Mouse (Mus musculus): ENCODE measurements around the gene S1pr1.

S1pr1 gene

DNA sequence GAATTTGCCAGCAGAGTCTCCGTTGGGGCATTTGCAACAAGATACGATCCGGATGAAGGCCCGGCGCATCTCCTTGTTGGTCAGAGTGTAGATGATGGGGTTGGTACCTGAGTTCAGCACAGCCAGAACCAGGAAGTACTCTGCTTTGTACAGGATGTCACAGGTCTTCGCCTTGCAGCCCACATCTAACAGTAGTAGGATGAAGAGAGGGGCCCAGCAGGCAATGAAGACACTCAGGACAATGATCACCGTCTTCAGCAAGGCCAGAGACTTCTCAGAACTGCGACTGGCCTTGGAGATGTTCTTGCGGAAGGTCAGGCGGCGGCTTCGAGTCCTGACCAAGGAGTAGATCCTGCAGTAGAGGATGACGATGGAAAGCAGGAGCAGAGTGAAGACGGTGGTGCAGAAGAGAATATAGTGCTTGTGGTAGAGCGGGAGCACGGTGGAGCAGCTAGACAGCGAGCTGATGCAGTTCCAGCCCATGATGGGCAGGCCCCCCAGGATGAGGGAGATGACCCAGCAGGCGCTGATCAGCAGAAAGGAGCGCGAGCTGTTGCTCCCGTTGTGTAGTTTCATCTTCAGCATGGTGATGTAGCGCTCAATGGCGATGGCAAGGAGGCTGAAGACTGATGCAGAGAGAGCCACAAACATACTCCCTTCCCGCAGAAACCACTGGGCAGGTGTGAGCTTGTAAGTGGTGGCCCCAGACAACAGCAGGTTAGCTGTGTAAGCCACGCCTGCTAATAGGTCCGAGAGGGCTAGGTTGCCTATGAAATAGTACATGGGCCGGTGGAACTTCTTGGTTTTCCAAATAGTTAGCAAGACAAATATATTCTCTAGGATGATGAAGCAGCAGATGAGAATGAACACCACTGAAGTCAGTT, 2.7 kb downstream of the S1pr1 start:
- DNase-seq (ENCODE audit: low spot score in 2 of 2) = no peak

DNA sequence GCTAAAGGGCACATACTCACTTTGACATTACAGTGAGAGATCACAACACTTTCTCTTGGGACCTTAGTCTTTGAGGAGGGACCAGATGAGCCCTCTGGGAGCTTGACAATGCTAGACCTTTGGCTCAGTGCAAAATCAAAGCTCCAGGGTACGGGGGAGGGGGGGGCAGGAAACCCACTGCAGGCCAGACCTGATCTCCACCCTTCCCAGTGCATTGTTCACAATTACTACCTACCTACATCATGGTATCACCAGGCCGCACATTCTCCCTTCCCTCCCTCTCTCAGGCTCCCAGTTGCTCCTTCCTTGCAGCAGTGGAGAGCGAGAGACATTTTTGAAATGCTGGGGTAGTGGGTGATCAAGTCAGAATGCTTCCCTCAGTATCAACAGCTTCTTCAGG, 3.5 kb downstream of the S1pr1 start:
- no peak for DNase-seq (ENCODE audit: low spot score in 2 of 2)

DNA sequence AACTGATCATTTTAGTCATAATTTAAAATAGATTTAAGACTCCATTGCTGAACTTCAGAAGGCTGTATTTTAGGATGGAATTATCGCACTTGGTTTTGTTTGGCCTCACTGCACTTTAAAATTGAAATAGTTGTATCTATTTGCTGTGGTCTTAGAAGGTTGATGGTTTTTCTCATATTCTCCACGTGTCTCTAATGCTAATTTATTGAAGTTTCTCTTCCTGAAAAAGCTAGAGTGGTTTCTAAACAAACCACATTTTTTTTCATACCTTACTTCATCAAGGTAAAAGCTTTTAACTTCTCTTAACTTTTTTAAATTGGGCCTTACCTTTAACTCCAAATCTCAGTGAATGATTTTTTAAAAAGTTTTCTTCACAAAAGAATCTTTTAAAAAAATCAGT, 4.8 kb downstream of the S1pr1 start:
- no peak for DNase-seq (ENCODE audit: low spot score in 2 of 2)

DNA sequence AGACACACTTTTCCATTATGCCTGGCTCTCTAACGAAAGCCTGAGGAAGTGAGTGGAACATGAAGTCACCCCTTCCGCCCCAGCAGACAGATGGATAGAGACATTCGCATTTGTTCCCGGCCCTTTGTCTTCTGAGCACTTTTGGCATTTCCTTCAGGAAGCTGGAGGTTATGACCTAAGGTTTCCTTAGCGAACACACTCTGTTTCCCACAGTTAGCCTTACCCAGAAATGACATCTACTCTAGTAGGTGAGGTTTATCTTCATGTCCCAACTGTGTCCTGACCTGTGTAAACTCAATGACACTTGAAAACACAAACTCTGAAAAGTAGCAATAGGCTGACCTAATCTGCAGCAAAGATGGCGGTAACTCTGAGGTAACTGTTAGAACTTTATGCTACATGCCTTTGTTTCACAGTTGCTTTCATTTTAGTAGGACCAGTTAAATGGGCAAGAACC, 5.7 kb downstream of the S1pr1 start:
- DNase-seq (ENCODE audit: low spot score in 2 of 2) = no peak

DNA sequence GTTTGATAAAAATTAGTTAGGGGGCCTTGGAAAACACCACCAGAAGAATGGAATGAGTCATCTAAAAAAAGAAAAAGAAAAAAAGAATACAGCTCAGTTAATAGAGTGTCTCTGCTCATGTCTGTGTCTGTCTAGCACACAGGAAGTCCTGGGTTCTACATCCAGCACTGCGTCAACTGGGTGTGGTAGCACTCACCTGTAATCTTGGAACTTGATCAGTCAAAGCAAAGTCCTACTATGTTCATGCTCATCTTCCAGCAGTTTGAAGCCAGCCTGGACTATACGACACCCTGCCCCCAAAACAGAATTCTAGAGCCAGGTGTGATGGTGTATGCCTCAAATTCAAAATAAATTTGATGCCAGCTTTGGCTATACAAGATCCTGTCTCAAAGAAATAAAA, 8.1 kb downstream of the S1pr1 start:
- DNase-seq (ENCODE audit: low spot score in 2 of 2) = no peak

DNA sequence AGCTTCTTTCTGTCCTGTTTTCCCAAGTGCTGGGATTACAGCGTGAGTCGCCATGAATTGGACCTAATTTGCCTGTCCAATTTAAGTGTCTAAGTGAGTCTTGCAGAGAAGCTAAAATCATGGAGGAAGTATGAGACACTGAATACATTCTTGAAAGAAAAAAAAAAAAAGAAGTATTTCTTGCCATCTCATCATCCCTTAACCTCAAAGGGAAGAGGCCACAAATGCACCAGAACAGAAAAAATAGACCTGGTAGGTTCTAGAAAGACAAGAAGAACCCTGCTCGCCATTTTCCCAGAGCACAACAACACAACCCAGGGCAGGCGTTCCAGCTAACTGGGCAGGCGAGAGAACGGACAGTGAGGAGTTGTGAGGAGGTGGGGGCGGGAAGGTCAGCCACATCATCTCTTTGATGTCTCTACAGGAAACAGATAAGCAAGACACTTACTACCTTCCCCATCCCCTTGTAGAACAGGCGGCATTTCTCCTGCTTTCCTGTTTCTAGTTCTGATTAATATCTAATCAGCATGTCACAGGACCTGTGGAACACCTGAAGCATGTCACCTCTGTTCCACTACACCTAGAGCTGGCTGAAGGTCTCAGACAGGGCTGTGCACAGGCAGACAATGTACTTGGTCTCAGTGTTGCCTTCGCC, 10.5 kb downstream of the S1pr1 start:
- DNase-seq (ENCODE audit: low spot score in 2 of 2) = no peak

DNA sequence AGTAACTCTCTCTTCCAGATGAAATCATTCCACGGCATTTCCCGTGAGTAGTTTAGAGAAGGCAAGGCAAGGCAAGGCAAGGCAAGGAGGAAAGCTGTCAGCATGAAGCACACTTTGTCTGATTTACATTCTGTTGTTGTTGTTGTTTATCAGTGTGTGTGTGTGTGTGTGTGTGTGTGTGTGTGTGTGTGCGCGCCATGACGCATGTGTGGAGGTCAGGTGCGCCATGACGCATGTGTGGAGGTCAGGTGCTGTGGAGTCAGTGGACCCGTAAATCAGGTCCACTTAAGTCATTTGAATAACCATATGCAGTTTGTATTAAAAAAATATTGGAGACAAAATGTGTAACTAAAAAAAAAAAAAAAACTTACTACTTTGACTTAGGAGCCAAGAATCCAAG, 11.2 kb downstream of the S1pr1 start:
- DNase-seq (ENCODE audit: low spot score in 2 of 2) = no peak

DNA sequence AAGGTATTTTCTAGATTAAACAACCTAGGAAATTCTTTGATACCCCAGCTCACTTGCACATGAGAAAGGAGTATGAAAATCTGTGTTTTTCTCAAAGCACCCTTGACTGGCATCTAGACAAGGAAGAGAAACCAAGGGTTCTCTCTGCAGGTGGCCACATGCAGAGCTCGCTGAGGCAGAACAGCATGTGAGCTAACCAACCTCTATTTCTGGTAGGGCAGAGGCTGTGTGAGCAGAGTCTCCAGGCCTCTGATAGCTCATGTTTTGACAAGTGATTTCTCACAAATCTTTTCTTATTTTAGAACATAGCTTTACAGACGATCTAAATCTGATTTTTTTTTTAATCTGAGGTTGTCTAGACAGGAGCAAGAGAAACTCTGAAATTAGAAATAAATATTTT, 12.8 kb downstream of the S1pr1 start:
- no peak for DNase-seq (ENCODE audit: low spot score in 2 of 2)

DNA sequence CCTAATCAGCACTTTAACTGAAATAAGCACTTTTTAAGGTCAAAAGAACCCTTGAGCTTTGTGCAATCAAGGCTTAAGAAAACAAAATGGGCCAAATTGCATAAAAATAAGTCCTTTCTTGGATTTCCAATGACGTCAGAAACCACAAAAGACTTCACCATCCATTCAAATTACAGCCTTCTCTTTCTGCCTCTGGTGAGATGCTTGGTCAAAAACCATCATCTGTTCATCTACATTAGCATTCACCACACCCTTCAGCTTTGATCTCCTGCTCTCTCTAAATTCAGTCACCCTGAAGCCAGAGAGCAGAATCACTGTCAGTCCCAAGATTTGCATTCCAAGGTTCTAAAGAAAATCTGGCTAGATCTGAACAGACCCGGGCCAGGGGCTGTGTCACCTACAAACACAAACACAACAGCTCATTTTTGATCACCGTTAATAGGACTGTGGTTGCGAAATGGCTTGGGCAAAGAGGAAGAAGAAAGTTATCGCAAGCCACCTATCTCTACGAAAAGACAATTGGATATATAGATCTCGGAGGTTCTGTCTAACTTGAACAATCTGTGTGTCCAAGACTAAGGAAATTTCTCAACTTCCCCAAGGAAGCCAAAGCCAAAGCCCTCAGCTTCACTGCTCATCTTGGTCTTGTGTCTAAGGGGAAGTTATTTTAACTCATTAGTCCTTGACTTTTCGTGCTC, 19.5 kb downstream of the S1pr1 start:
- no peak for DNase-seq (ENCODE audit: low spot score in 2 of 2)

DNA sequence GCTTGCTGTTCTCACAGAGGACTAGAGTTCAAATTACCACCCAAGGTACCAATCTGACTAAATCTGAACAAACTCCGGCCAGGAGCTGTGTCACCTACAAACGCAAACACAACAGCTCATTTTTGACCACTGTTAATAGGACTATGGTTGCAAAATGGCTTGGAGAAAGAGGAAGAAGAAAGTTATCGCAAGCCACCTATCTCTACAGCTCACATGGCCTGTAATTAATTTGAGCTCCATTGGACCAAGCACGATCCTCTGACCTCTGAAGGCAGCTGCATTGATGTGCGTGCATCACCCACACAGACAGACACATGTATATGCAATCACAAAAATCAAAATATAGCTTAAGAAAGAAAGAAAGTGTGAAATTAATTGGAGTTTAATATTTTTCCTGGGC, 20.7 kb downstream of the S1pr1 start:
- DNase-seq (ENCODE audit: low spot score in 2 of 2) = no peak

DNA sequence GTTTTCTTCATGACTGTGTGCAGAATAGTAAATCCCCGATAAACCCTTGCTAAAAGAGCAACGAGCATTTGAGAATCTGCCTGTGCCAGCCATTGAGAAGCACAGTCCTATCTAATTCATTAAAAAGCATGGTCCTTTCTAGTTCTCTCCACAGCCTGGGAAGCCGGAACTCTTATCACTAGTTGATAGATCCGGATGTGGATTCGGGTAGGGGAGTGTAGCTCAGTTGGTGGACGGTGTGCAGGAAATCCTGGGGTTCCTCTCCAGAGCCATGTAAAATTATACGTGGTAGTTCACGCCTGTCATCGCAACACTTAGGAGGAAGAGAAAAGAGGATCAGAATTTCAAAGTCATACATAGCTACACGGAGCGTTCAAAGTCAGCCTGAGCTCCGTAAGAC, 21.5 kb downstream of the S1pr1 start:
- DNase-seq (ENCODE audit: low spot score in 2 of 2) = no peak

DNA sequence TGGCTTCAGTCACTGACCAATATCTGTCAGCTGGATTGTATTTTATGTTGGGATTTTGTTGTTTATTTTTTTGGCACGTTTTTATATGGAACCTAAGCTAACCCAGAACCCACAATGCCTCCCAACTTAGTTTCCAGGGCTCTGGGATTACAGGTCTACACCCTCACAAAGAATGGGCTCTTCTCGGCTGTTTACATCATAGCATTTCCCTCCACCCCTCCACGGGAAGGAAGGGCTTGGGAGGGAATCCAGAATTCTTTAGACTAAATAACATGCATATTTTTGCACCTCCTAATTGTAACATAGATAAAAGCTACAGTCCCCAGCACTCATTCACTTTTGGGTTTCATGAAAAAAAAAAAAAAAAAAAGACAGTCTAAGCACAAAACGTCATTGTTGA, 22.0 kb downstream of the S1pr1 start:
- DNase-seq (ENCODE audit: low spot score in 2 of 2) = no peak

DNA sequence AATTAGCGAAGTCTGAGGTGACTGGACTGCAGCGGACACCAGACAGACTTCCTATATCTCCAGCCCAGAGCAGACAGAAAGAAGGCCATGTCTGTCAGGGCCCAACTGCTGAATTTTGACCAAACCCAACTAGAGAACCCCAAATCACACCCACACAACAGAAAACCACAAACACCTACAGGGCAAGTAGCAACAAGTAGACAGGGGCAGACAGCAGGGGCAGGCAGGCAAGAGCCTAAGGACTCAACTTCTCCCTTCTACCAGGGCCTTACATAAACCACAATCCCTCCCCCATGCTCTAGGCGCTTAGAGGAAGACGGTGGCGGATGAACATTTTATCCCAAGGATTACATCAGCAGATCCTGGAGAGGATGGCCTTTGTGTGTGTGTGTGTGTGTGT, 22.5 kb downstream of the S1pr1 start:
- no peak for DNase-seq (ENCODE audit: low spot score in 2 of 2)

DNA sequence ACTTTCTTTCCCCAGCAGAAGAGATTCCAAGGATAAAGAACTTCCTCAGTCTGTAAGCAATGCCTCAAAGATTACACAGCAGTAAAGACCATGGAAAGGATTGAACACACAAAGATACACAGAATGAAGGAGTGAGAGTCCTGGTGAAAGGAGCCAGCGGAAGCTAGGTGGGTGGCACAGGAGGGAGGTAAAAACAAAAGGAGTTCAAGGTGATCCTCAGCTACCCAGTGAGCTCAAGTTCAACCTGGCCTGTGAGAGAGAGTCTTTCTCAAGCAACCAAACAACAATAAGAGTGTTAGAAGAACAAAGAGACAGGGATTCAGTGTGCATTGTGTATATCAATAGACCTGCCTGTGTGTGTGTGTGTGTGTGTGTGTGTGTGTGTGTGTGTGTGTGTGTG, 25.0 kb downstream of the S1pr1 start:
- DNase-seq (ENCODE audit: low spot score in 2 of 2) = no peak

DNA sequence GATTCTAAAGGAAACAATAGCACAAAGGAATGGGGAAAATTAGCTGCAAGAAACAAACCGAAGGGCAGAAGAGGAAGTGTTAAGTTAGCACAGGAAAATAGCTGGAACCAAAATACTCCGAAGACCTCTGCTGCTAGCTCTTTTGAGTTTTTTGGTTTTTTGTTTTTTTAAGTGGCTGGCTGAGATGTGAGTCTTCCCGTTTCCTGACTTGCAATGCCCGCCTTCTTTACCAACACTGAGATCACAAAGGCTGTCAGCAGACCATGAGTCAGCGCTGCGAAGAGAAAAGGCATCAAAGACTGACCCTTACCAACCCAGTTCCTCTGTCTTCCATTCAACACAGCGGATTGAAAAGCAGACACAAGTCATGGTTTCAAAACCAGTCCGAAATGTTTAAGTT, 25.5 kb downstream of the S1pr1 start:
- DNase-seq (ENCODE audit: low spot score in 2 of 2) = no peak

DNA sequence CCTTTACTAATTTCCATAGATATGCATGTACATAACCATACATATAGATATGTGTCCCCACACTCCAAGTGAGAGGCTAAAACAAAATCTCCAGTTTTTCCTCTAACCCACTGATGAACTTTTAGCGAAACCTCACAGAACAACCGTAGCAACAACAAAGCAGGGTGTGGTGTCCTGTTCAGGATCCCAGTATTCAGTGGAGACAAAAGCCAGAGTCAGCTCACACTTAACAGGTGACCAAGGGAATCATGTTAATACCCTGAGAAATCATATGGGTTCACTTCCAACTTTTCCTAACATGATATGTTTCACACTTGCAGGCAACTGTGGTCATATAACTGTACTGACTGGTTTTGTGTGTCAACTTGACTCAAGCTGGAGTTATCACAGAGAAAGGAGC, 27.1 kb downstream of the S1pr1 start:
- no peak for DNase-seq (ENCODE audit: low spot score in 2 of 2)

DNA sequence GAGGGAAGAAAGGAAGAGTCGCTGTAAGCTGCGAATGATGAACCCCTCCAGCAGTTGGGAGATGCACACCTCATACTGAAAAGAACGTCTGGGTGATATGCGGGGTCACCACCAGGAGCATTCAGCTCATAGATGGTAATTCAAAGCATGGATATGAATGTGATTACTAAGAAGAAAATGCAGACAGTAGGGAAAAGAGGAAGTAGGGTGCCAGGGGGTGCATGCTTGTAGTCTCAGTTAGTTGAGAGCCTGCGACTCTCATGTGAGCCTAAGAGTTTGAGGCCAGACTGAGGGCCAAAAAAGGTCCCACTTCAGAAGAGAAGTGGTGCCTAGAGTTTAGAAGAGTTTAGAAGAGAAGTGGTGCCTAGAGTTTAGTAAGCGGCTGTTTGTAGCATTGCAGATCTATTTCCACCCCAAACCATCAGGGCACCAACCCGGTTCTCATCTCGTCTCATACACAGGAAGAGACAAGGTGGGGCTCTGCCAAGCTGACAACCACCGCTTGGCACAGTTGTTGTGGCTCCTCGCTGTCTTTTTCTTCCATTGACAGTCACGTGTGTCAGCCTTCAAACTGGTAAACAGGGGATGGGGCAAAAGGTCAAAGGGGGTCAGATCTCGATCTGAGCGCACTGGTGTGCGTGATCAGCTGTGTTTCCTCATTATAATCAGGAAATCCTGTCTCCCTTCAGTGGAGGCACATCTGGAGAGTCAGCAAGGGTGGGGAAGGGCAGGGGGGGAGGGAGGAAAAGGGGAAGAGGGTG, 32.4 kb downstream of the S1pr1 start:
- DNase-seq (ENCODE audit: low spot score in 2 of 2) = peak; percentile 25 to 34

DNA sequence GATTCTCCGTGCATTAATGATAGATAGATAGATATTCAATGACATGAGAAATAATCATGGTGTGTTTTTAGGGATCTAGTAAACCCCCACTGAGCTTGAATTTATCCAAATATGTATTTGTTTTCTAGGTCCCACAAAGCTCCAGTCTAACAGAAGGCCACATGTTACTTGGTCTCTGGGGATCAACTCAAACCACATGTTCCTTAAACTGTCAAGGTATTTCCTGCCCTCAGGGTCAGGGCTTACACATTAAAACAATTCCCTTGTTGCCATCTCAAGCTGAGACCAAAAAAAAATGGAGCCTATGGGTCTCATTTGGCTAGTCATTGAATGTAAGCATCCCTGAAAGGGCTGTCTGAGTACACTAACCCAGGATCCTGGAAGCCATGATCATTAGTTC, 33.7 kb downstream of the S1pr1 start:
- no peak for DNase-seq (ENCODE audit: low spot score in 2 of 2)

DNA sequence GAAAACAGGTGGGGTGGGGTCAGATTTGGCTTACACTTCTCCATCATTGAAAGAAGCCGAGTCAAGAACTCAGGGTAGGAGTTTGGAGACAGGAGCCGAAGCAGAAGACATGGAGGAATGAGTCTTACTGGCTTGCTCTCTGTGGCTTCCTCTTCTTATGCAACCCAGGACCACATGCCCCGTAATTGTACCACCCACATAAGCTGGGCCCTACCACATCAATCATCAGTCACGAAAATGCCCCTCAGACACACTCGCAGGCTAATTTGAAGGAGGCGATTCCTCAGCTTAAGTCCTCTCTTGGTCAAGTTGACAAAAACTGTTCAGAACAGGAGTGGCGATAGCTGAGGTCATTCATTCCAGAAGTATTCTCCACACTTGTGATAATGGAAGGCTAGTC, 35.9 kb downstream of the S1pr1 start:
- no peak for DNase-seq (ENCODE audit: low spot score in 2 of 2)

DNA sequence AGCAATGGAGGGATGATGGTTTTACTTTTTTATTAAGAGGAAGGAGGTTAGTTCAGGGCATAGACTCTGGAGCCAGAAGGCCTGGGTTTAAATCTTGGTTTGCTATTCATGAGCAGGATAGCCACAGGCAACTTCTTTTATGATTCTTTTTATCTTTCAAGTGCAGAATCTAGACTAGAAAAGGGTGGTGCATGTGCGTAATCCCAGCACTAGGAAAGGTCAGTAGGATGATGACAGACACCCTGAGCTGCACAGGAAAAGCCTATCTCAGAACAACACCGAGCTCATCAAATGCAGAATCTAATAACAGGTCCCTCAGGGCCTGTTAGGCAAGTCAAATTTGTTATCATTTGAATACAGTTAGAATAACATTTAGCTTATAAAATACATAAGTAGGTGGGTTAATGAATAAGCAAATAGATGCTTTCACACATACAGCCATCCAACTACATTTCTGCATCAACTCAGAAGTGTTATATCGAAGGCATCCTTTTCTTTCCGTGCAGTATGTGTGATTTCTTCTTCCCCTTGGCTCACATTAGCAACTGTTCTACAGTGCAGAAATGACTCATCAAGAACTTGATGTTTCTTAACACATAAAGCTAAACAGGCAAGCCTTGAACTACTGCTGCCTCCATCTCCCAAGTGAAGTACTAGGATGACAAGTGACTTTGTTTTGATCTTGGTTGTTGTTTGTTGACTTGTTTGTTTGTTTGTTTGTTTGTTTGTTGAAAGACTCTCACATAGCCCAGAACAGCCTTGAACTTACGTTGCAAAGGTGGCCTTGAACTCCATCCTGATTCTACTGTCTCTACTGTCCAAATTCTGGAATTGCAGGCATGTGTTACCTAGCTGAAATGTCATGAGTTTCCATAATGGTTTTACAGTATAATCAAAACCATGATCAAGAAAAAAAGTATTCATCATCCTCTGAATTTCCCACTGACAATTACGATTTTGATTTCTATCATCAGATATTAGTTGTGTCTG, 39.0 kb downstream of the S1pr1 start:
- DNase-seq (ENCODE audit: low spot score in 2 of 2) = no peak

DNA sequence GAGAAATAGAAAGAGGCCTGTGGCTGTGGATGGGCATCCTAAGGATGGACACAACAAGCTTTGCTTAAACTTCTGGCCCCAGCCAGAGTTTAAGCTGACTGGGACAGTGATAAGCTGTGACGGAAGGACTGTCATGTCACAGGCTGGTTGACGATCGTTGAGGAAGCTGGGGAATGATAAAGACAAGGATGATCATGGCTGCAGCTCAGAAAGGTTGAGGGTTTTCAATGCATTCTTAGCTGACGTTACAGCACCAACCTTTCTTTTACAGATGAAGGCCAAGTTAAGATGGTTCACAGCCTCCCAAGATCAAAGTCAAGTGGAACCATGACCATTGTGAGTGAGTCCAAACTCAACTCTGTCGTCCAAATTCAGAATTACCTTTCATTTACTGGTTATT, 40.2 kb downstream of the S1pr1 start:
- DNase-seq (ENCODE audit: low spot score in 2 of 2) = no peak

Measured in spleen, postnatal 14 days (tissue).